Mouse (Mus musculus) small intestine, adult 2 months (tissue): ENCODE measurements around the gene Mal. TPM values are rescaled to one million over a fixed set of nuclear protein-coding genes. Genes with fewer than 3 reads are reported as not detected.
"Not testable (repeated sequence)": the region's sequence is repeated elsewhere in the genome, so short reads cannot be mapped to it uniquely, and the experiment has no call there.

Experiments used
- H3K27ac ChIP-seq: fragments of 200-500 bp; 2 replicates; pipeline ENCODE4 v1.5.1; 2012; ENCODE audit warnings: low read depth, low read length, control low read depth, inconsistent platforms; ENCODE audit not compliant: insufficient read depth
- H3K27me3 ChIP-seq: fragments of 200-500 bp; 2 replicates; pipeline ENCODE4 v1.6.1; 2012; ENCODE audit warnings: mild to moderate bottlenecking, moderate library complexity, low read length, inconsistent platforms; ENCODE audit not compliant: control insufficient read depth, insufficient read depth
- H3K36me3 ChIP-seq: fragments of 200-500 bp; 2 replicates; pipeline ENCODE4 v1.6.1; 2012; ENCODE audit warnings: mild to moderate bottlenecking, low read length, control low read depth, inconsistent platforms; ENCODE audit not compliant: control insufficient read depth, insufficient read depth
- H3K4me1 ChIP-seq: fragments of 200-500 bp; 2 replicates; pipeline ENCODE4 v1.6.1; 2012; ENCODE audit warnings: low read length, inconsistent platforms, mixed read lengths; ENCODE audit not compliant: control insufficient read depth, insufficient read depth, insufficient read length
- H3K4me3 ChIP-seq: fragments of 200-500 bp; 2 replicates; pipeline ENCODE4 v1.5.1; 2012; ENCODE audit warnings: low read depth, mild to moderate bottlenecking, control low read depth, inconsistent platforms, low read length, moderate library complexity
- CTCF ChIP-seq: fragments of 200-500 bp; IDR thresholded peaks from 2 replicates; pipeline ENCODE4 v1.5.1; 2012; ENCODE audit warnings: low read depth, mild to moderate bottlenecking, control low read depth, inconsistent platforms, low read length, moderate library complexity, mixed read lengths; ENCODE audit not compliant: insufficient replicate concordance, insufficient read length; ENCODE audit errors: extremely low read depth
- POLR2A ChIP-seq: fragments of 200-500 bp; IDR thresholded peaks from 2 replicates; pipeline ENCODE4 v1.6.1; 2012; ENCODE audit warnings: low read depth, mild to moderate bottlenecking, control low read depth, inconsistent platforms, low read length, moderate library complexity
- WGBS: fragments of 180-500 bp; shearing (Covaris S2); methylation state at CpG from one replicate; pipeline ENCODE4 v1.1.7; 2018; 5-methylcytosine and 5-hydroxymethylcytosine counted together
- polyA plus RNA-seq: library from polyadenylated mRNA; depleted of rRNA; stranded (reverse); fragments of >200 nt; gene quantifications from 2 replicates; pipeline ENCODE4 v1.2.3, GENCODE M21; 2012

The Mal gene
- polyA plus RNA-seq, 1 experiment = 0.37 TPM

DNA sequence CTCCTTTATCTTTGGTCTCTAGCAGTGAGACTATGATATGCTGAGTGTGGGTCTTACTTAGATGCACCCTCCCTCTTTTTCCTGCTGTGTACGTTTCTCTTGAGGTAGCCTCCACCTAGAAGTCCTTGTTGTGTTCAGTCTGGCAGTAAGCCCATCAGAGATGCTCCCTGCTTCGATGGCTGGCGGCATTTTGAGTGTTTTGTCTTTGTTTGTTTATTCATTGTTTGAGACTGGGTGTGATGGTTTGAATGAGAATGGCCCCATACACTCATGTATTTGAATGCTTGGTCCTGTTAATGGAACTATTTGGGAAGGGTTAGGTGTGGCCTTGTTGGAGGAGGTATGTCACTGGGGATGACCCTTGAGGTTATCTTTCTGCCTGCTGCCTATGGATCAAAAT lies 51.3 kb downstream of the Mal start:
- Histone ChIP-seq H3K27me3 (no peaks in the 10 kb centered on the region), H3K27ac (no peak overlapping the region), H3K4me1 (no peaks in the 10 kb centered on the region), H3K36me3 (peaks cover 40% of the 10 kb centered on the region), H3K4me3 (no peak overlapping the region)
- TF ChIP-seq CTCF (no peak), POLR2A (no peak)
- WGBS = 80% methylated on average over 3 of the region's 3 CpGs

- WGBS = 91% methylated on average over 6 of the region's 8 CpGs
- not testable (repeated sequence) for H3K4me3 ChIP-seq, H3K27ac ChIP-seq, H3K27me3 ChIP-seq, H3K4me1 ChIP-seq
- peaks cover 54% of the 10 kb centered on the region for H3K36me3 ChIP-seq
Observed at GRCm38 (mm10) chr2:127603383-127603782, 53.1 kb downstream of the Mal start.

GRCm38 (mm10) chr2:127590840-127591239 lies 65.7 kb downstream of the Mal start:
- TF ChIP-seq CTCF (no peak), POLR2A (no peak)
- WGBS = 75% methylated on average over 4 of the region's 4 CpGs
- no peak overlapping the region for H3K4me3 ChIP-seq
- no peak overlapping the region for H3K27ac ChIP-seq
- peaks cover 29% of the 10 kb centered on the region for H3K36me3 ChIP-seq
- peaks cover 7% of the 10 kb centered on the region; the same call in 1 of the 2 replicates for H3K4me1 ChIP-seq
- no peaks in the 10 kb centered on the region for H3K27me3 ChIP-seq

DNA sequence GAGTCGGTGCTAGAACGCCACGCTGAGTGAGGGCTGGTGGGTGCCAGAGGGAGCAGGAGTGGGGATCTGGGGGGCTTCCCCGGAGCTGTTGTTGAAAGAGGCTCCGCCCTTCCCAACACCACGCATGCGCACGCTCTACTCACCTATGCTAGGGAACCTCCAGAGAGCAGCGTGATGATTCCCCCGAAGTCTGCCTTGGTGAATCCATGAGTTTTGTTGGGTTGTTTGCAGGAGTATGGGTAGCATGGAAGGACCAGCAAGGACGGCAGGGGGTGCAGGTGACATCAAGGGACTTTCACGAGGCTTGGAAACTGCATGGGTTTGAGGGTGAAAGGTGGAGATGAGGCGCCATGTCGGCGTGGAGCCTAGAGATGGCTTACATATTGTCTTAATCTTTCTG lies 66.3 kb downstream of the Mal start:
- no peaks in the 10 kb centered on the region for H3K27me3 ChIP-seq
- TF ChIP-seq CTCF = no peak
- no peak for TF ChIP-seq POLR2A
- peaks cover 23% of the 10 kb centered on the region for H3K36me3 ChIP-seq
- H3K27ac ChIP-seq = no peak overlapping the region
- peak overlapping the region; percentile 56 for H3K4me3 ChIP-seq
- H3K4me1 ChIP-seq = peaks cover 7% of the 10 kb centered on the region; the same call in 1 of the 2 replicates
- WGBS = 57% methylated on average over 15 of the region's 15 CpGs

DNA sequence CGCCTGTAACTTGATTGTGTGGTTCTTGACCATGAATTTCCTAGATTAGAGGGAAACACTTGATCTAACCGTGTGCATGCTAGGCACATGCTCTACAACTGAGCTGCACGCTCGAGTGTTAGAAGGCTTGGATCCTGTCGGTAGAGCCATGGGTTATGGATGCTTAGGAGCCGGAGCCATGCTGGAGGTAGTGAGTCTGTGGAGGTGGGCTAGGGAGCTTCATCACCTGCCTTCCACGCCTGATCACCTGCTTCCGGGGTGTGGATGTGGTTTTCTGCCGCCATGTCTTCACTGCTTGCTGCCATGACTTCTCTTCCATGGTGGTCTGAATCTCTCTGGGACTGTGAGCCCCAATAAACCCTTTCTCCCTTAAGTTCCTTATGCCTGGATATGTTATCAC lies 67.6 kb downstream of the Mal start:
- H3K4me3 ChIP-seq = no peak overlapping the region
- peaks cover 16% of the 10 kb centered on the region for H3K36me3 ChIP-seq
- peaks cover 10% of the 10 kb centered on the region; the same call in 1 of the 2 replicates for H3K4me1 ChIP-seq
- 91% methylated on average over 9 of the region's 9 CpGs for WGBS
- TF ChIP-seq CTCF (no peak), POLR2A (no peak)
- H3K27me3 ChIP-seq = no peaks in the 10 kb centered on the region
- H3K27ac ChIP-seq = no peak overlapping the region

DNA sequence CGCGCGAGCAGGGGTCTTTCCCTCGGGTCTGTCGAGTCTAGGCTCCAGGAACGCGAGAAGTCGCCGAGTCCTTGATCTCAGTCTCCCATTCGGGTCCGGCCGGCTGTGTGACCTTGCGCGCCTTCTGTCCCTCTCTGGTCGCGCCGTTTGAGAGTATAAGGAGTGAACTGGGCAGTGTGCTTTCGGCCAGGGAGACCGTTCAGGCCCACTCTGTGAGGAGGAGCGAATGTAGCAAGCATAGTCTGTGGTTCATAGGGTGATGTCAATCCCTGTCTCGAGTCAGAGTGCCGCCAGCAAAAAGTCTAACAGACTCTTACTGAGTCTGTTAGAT lies 69.0 kb downstream of the Mal start:
- Histone ChIP-seq H3K27ac (peak overlapping the region; percentile 98), H3K4me1 (peaks cover 11% of the 10 kb centered on the region; the same call in 1 of the 2 replicates), H3K36me3 (peaks cover 8% of the 10 kb centered on the region), H3K4me3 (peak overlapping the region; percentile 78), H3K27me3 (no peaks in the 10 kb centered on the region)
- under 1% methylated on average over 22 of the region's 22 CpGs for WGBS
- TF ChIP-seq CTCF (no peak), POLR2A (no peak)

- Histone ChIP-seq H3K4me1 (peaks cover 11% of the 10 kb centered on the region; the same call in 1 of the 2 replicates), H3K36me3 (0 out of 2 replicates have a peak, but pooled peaks cover 3% of the 10 kb centered on the region), H3K4me3 (peak within 1 kb of the TSS; percentile 78), H3K27me3 (no peaks in the 10 kb centered on the region), H3K27ac (peak within 1 kb of the TSS; percentile 98)
- TF ChIP-seq CTCF (no peak), POLR2A (peak; percentile 36; the same call in 1 of the 2 replicates)
- 2% methylated on average over 39 of the region's 39 CpGs for WGBS
Observed at GRCm38 (mm10) chr2:127586694-127587513, 69.6 kb downstream of the Mal start, which contains the start of the genes Zfp661 and Mrps5. Gene Zfp661 (minus strand): TSS chr2:127587094. Gene Mrps5 (plus strand): TSS chr2:127587222.
